Mouse (Mus musculus) lung, postnatal 0 days (tissue): ENCODE measurements at regions not wholly inside any gene's neighbourhood (a gene's known extent, or its start where the extent isn't known, plus 50 kb on each side); places are given as distances from the start of the nearest gene placed in this dataset.

ENCODE experiments used
- CTCF ChIP-seq: IDR thresholded peaks from 2 replicates; pipeline ENCODE4 v1.5.1; 2016; ENCODE audit warnings: antibody characterized with exemption, mild to moderate bottlenecking
- EP300 ChIP-seq: IDR thresholded peaks from 2 replicates; pipeline ENCODE4 v1.6.1; 2016; ENCODE audit warnings: antibody characterized with exemption, mild to moderate bottlenecking, control low read depth

- TF ChIP-seq CTCF, result no peak
- TF ChIP-seq EP300, result peak; percentile 57; the same call in 1 of the 2 replicates
These were observed 54.9 kb upstream of the Hmgcll1 start for GRCm38 (mm10) chr9:75959775-75960174.
